Mouse (Mus musculus) thymus, postnatal 10 days (tissue): ENCODE results near the gene Nsmce3.
A peak's percentile ranks its signal among the peaks of the same experiment; 100 is the strongest.

ENCODE experiments used
- DNase-seq, 2 experiments: peaks; one replicate each; pipeline ENCODE4 v3.0.0; 2021; ENCODE audit warnings: low spot score in 2 of 2

Nsmce3 gene

DNA sequence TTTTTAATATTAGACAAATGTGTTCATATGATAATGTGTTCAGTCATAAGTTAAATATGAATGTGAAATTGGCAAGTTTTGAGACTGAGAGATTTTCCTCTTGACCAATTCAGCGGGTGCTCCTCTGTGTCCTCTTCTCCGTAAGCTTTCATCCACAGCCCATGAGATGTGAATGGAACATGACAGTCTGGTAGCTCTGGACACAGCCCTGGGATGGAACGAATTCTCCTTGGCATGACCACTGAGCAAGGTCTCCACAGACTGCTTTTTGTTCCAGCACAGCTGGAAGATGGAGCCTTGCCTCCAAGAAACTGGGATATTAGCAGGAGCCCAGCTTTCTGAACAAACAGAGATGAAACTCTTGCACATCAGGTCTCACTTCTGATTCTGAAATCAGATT, 9.8 kb downstream of the Nsmce3 start:
- DNase-seq = no peak

DNA sequence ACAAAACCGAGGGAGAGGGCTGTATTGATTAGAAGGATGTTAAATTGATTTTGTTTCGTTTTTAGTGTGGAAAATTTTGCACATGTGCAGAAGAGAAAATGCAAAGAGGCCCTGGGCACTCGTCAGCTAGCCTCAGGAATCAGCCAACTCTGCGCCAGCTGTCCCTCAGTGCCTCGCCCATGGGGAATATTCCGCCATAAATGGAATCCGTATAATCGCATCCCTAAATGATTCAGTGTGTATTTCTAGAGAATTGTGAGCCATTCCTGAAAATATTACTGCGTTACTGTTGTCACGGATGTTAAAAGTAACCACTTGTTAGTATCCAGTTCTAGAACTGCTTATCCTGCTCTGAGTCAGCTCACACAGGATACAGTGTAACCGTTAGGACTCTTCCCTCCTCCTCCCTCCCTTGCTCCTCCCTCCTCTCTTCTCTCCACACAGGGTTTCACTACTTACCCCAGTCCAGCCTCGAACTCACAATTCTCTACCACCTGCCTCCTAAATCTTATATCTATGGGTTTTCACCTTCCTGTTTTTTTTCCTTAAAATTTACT, 16.2 kb downstream of the Nsmce3 start:
- DNase-seq = no peak

DNA sequence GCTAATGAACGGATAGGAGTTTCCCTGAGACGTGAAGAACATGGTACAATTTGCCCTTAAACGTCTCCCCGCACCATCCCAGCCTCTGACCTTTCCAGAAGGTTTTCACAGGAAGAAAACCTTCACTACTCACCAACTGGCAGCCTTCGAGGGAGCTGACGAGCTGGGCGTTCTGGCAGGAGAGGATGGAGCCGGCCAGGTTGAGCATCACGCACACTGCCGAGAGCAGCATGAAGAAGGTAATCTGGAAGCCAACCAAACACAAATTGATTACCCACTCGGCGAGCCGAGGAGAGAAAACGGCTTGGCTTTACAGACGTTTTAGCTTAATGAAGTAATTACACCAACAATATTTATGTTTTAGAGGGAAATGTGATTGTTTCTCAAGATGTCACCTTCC, 16.8 kb downstream of the Nsmce3 start:
- no peak for DNase-seq

DNA sequence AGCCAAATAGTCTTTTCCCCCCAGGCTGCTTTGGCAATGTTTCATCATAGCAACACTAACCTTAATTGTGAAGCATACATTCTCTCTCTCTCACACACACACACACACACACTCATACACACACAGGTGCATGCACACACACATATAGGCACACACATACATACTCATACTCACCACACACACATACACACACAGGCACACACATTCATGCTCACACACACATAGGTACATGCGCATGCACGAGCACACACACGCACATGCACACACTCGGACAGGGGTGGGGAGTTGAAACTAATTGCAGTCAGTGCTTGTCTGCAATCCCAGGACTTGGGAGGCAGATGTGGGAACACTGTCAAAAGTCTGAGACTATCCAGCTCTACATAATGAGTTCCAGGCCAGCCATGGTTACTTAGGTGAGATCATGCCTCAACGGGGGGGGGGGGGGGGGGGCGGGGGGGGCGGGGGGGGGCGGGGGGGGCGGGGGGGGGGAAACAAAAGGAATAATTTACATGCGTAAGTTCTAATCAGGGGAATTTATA, 17.3 kb downstream of the Nsmce3 start:
- no peak for DNase-seq

- DNase-seq = peak in 1 of 2 experiments; percentile 32
Observed at GRCm38 (mm10) chr7:64850791-64851190, 22.0 kb downstream of the Nsmce3 start.

- no peak for DNase-seq
Observed at GRCm38 (mm10) chr7:64847366-64847899, 25.4 kb downstream of the Nsmce3 start.

GRCm38 (mm10) chr7:64846061-64846460, 26.7 kb downstream of the Nsmce3 start:
- no peak for DNase-seq

DNA sequence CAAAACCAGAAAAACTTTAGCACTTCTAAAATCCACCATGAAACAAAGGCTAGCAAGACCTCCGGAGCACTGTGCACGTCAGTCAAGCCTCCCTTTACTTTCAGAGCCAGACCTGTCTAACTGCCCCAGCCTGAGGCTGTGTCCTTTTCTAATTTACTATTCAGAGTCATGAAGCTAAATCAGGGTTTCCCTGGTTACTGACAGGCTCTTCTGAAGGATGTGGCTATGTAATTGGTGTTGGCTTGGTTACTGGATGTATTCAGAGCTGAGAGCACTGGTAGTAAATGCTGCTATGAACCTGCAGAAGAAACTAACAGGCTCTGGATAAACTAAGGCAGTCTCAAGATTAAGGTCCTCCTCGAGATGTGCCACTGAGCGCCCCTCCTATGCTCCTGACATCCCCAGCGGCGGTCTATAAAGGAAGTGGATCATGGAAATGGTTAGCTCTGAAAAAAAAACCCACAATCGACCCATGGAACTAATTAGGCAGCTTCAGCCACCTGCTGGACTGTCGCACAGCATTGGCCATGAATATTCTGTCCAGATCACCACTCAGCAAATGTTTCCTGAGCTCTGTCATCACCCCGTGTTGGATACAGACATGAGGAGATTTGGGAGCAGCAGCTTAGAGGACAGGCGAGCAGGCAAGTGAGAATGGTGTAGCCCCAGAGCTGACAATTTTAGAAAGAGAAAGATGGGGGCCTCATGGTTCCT, 31.7 kb downstream of the Nsmce3 start:
- DNase-seq = no peak

GRCm38 (mm10) chr7:64840576-64840895, 32.3 kb downstream of the Nsmce3 start:
- no peak for DNase-seq

DNA sequence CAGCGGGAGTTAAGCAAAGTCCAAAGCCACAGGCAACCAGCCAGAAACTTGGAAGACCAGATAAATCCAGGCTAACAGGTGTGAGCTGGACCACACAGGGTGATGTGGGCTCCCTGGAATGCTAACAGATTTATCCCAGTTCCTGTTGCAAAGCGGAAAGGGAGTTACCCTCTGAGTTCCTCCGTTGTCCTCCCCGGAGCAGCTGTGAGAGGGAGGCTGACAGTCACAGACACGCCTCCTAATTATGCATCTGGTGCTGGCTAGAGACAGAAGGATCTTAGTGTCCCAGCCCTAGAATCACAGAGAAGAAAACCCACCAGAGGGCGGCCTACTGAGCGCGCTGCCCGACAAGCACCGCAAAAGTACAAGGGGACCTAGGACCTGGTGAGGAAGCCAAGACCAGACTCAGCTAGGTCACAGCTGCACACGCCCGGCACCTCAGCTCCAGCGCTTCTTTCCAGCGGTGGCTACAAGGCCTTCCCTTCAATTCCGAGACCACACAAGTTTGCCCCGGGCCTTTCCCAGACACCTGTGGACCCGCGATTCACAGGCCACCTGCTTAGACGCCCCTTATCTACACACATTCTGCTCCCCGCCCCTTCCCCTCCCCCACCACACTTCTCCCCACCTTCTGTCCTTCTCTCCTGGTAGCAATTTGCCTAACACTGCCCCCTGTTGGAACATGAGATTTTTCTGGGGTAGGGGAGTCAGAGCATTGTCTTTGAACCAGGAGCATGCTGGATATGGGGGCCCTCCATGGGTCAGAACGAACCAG, 32.8 kb downstream of the Nsmce3 start:
- peak; percentile 5 to 19 for DNase-seq

DNA sequence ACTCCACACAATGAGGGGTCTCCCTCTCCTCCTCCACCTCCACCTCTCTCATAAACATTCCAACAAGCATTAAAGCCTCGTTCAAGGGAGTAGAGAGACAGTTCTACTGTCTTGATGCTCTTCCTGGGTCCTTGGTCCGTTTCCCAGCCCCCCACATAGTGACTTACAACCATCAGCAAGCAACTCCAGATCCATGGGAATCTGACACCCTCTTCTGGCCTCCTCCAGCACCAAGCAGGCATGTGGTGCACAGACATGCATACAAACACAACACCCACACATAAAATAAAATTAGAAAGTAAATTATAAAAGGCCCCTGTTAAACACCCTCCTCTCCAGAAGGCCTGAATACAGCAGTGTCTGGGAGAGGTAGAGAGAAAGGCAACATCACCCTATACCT, 33.5 kb downstream of the Nsmce3 start:
- no peak for DNase-seq

DNA sequence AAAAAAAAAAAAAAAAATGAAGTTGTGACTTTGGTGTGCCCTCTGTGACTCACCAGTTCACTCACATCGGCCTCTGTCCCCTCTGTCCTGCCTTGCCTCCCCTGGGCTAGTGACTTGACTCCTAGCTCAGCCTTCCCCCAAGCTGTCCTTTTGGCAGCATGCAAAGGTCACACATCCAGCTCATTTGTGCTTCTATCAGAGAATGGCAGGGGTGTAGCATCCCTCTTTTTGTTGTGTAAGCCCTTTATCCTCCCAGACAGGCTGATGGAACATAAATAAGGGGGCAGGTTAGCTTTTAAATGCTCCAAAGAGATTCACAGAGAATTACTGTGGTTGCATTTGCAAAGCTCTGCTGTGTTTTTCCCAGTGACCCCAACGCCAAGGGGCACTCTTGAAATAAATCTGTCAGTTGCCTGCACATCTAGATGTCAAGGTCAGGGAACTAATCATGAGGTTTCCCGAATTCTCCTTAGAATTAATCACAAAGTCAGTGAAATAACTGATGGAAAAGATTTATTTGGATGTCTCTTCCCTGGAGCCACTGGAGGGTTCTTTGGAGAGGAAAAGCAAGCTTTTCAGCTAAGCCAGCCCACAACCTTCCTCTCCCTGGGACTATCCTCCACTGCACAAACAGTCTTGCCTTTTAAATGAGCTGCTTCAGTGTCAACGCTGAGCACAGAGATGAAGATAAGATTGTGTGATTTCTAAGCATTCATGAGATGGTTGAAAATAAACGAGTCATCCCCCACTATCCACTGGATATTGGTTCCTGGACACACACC, 42.4 kb downstream of the Nsmce3 start:
- no peak for DNase-seq

DNA sequence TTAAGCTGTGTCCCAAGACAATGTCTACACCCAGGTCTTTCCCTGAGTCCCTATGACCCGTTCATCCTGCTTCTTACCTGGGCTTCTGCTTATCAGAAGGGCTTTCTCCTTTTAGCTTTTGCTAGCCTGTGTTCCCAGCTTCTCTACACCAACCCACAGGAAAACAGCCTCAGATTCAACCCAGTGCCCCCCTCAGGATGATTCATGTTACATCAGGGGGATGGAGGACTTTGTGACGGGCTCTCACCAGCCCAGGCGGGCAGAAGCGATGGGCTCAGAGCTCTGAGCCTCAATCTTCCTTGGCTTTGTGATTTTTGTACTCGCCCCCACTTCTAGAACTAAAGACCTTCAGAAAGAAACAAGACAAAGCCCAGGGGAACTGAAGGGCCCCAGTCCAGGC, 51.7 kb downstream of the Nsmce3 start:
- no peak for DNase-seq

DNA sequence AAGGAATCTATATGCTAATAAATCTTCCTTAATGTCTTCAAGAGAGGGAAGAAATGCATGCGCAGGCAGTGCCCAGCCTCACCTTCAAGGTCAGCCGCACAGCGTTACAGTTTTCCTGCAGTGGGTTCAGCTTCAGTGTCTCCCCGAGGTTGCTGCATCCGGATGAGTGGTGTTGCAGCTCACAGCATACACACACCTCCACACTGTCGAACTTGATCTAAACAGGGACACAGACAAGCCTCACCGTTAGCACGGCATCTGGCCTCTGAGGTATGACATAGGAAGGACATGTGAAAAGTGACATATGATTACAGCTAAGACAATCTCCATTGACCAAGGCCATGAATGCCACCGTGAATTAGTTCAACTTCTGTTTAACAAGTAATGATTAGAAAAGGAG, 53.1 kb downstream of the Nsmce3 start:
- DNase-seq = no peak
